Mouse (Mus musculus): ENCODE measurements around the gene Nr1h2. TPM values are rescaled to one million over a fixed set of nuclear protein-coding genes. Genes with fewer than 3 reads are reported as not detected.

Gene Nr1h2
- polyA plus RNA-seq, 1 experiment from 2014 or later: 76.8 TPM

DNA sequence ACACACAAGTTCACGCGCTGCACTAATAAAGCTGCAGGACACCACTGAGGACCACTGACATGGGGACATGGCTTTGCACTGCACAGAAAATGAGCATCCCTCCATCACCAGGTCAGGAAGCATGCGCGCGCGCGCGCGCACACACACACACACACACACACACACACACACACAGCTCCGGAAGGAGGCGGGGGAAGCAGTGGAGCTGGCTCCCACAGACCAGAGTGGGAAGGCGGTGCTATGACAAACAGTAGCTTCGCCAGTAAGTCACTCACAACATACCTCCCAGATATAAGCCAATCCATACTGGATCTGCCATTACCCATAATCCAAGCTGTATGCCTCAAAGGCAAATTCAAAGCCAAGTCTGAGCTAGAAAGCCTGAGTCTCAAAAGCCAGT is 6.7 kb downstream of the Nr1h2 start:
- H3K27me3 ChIP-seq: no peaks in the 10 kb centered on the region
- peak overlapping the region; percentile 85 for H3K4me2 ChIP-seq
- H3K36me3 ChIP-seq: peaks cover 38% of the 10 kb centered on the region
- peaks cover 15% of the 10 kb centered on the region for H3K4me1 ChIP-seq
- 0 out of 2 replicates have a peak overlapping the region, but pooled peaks have one; percentile 57 for H3K9ac ChIP-seq
- no peak for ATAC-seq (replicated peaks; ENCODE audit: low FRiP score)
- WGBS: 92% methylated on average over 13 of the region's 13 CpGs
- H3K27ac ChIP-seq: no peak overlapping the region
- peak overlapping the region; percentile 65 for H3K4me3 ChIP-seq (replicated peaks)
- no peaks in the 10 kb centered on the region for H3K9me3 ChIP-seq (replicated peaks)

DNA sequence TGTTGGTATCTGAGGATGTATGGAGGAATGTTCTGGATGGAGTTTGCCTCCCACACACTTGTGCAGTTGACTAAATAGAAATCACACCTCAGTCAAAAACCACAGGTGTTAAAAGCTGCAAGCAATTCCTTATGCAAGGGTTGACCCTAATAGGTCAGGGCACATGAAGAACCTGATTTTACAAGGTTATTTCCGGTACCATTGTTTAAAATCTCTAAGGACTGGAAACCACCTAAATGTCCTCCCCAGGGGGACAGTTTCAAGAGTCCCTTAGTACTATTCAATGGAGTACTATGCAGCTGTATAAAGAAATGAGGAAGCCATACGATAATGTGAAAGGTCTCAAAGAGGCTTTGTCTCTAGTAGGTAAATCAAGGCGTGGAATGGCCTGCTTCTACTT is 7.5 kb downstream of the Nr1h2 start:
- Histone ChIP-seq H3K27me3 (no peaks in the 10 kb centered on the region), H3K9me3 (replicated peaks) (no peaks in the 10 kb centered on the region), H3K4me1 (peaks cover 15% of the 10 kb centered on the region), H3K9ac (no peak overlapping the region), H3K4me2 (no peak overlapping the region), H3K36me3 (peaks cover 38% of the 10 kb centered on the region), H3K27ac (no peak overlapping the region), H3K4me3 (replicated peaks) (no peak overlapping the region)
- WGBS: 94% methylated on average over 3 of the region's 3 CpGs
- no peak for ATAC-seq (replicated peaks; ENCODE audit: low FRiP score)

DNA sequence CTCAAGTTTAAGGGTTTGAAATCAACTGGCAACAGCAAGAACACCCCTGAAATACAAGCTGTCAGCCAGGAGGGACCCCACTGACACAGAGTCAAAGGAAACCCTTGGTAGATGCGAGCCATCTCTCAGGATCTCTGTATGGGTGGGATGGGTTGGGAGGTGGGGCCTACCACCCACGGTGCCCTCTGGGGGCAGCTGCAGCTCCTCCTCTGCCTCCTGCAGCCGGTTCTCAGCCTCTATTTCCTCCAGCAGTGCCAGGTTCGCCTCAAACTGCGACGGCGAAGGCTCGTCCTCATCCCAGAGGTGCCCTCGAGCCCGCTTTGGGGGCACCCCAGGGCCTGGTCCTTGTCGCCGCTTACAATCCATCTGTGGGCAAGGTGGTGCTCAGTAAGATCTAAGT is 10.7 kb downstream of the Nr1h2 start:
- H3K36me3 ChIP-seq: peaks cover 50% of the 10 kb centered on the region
- H3K27ac ChIP-seq: no peak overlapping the region
- H3K4me3 ChIP-seq (replicated peaks): no peak overlapping the region
- no peaks in the 10 kb centered on the region for H3K9me3 ChIP-seq (replicated peaks)
- no peaks in the 10 kb centered on the region for H3K27me3 ChIP-seq
- H3K4me2 ChIP-seq: no peak overlapping the region
- 77% methylated on average over 12 of the region's 12 CpGs for WGBS
- peaks cover 14% of the 10 kb centered on the region for H3K4me1 ChIP-seq
- ATAC-seq (replicated peaks; ENCODE audit: low FRiP score): no peak
- H3K9ac ChIP-seq: no peak overlapping the region

DNA sequence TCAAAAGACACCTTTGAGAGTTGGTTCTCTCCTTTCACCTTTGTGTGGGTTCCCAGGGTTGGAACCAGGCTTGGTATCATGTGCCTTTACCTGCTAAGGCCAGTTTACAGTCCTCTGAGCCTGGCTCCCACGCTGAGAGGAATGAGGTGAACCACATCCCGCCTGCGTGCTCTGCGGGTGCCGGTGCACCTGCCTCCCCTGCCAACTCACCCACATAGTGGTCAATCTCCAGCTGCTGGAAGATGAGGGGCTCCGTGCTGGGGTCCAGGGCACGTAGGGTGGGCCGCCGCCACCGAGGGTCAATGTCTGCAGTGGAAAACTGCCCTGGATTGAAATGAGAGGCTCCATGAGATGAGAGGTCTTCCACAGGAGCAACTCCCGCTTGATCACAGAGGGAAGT is 11.2 kb downstream of the Nr1h2 start:
- Histone ChIP-seq H3K36me3 (peaks cover 56% of the 10 kb centered on the region), H3K4me3 (replicated peaks) (no peak overlapping the region), H3K4me2 (no peak overlapping the region), H3K27ac (no peak overlapping the region), H3K9ac (no peak overlapping the region), H3K27me3 (no peaks in the 10 kb centered on the region), H3K4me1 (peaks cover 9% of the 10 kb centered on the region), H3K9me3 (replicated peaks) (no peaks in the 10 kb centered on the region)
- WGBS: 94% methylated on average over 11 of the region's 11 CpGs
- ATAC-seq (replicated peaks; ENCODE audit: low FRiP score): no peak

DNA sequence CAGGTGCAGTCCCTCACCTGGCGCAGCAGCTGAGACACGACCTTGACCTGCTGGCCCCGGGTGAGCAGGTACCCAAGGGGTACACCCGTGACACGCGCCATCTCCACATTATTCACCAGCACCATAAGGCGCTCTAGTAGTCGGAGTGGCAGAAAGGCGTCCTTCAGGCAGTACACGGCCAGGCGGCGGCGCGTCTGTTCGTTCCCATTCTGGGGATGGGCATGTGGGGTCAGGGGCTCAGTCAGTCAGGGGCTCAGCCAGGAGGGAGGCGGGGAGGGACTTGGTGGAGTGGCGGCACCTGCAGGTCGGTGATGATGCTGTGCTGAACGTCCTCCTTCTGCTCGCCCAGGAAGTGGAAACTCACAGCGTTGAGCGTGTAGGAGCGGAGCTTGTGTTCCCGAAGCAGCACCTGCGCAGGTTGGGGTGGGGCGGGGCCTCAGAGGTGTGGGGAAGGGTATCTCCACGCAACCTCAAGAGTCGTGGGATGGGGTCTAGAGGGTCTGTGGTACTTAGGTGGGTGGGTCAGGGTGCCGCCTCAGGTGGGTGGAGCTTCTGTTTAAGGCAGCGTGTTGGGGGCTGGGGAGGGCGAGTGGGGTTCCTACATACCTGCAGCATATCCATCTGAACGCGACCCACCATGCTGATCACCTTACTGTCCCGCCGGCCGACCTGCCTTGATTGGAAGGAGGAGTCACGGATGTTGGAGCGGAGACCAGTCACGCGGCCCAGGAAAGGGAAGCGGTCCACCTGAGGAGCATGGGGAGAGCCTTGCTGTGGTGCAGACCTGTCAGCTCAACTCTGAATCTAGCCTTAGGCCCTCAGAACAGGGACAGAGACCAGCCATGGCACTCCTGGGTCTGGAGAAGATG is 14.8 kb downstream of the Nr1h2 start:
- H3K9ac ChIP-seq: no peak overlapping the region
- no peak for ATAC-seq (replicated peaks; ENCODE audit: low FRiP score)
- no peaks in the 10 kb centered on the region for H3K4me1 ChIP-seq
- H3K27ac ChIP-seq: no peak overlapping the region
- H3K27me3 ChIP-seq: no peaks in the 10 kb centered on the region
- H3K9me3 ChIP-seq (replicated peaks): no peaks in the 10 kb centered on the region
- H3K4me3 ChIP-seq (replicated peaks): no peak overlapping the region
- H3K4me2 ChIP-seq: no peak overlapping the region
- 91% methylated on average over 41 of the region's 41 CpGs for WGBS
- peaks cover 90% of the 10 kb centered on the region for H3K36me3 ChIP-seq

DNA sequence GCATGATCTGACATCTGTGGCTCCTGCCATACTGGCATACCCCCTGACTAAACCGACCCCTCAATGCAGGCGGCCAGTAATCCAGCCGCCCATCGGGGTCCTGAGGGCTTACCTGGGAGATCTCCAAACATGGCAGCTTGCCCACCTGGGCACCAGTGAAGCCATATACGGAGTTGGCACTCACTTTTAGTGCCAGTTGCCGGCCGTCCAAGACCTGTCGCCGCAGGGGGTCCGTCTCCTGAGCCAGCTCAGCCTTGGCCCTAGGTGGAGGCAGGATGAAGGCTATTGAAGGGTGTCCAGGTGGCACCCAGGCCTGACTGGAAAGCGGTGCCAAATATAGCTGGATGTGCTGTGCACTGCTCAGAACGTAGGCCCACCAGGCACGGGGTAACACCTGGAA is 16.3 kb downstream of the Nr1h2 start:
- Histone ChIP-seq H3K4me1 (no peaks in the 10 kb centered on the region), H3K4me3 (replicated peaks) (no peak overlapping the region), H3K4me2 (no peak overlapping the region), H3K9me3 (replicated peaks) (no peaks in the 10 kb centered on the region), H3K27me3 (no peaks in the 10 kb centered on the region), H3K27ac (no peak overlapping the region), H3K9ac (no peak overlapping the region), H3K36me3 (peaks cover 99% of the 10 kb centered on the region)
- 91% methylated on average over 13 of the region's 13 CpGs for WGBS
- no peak for ATAC-seq (replicated peaks; ENCODE audit: low FRiP score)

DNA sequence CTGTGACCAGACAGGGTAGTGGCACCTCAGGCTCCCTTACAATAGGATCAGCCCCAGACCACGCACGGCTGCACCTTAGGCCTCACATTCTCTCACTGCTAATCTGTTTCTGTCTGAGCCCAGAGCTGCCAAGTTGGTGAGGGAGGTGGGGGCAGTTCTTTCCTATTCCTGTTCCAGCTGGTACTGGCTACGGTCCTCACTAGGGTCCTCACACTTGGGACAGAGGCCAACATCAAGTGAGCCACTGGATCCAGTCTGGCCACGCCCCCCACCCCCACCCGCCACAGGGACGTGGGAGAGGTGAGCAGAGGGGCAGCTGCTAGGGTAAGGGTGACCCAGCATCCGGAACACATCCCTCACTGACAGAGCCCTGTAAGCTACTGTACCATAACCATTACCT is 16.7 kb downstream of the Nr1h2 start:
- WGBS: 74% methylated on average over 7 of the region's 7 CpGs
- H3K36me3 ChIP-seq: peaks cover 97% of the 10 kb centered on the region
- ATAC-seq (replicated peaks; ENCODE audit: low FRiP score): no peak

DNA sequence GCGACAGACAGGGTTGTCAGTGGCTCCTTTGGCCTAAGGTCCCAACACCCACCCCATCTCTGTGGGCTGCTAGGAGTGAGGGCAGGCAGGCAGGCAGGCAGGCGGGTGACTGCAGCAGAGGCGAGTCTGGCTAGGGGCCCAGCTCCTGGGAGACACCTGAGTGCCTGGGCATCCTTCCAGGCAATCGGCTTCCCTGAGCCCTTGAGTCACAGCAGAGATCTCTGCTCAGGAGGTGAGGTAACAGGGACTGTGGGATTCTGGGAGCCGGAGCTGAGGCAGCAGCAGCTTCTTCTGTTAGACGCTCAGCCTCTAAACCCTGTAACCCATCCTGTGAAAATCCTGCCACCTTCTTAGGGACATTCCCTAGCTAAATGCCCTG is 17.2 kb downstream of the Nr1h2 start:
- Histone ChIP-seq H3K36me3 (peaks cover 93% of the 10 kb centered on the region), H3K27ac (no peak overlapping the region), H3K4me3 (replicated peaks) (no peak overlapping the region), H3K27me3 (no peaks in the 10 kb centered on the region), H3K9me3 (replicated peaks) (no peaks in the 10 kb centered on the region), H3K4me2 (no peak overlapping the region), H3K4me1 (no peaks in the 10 kb centered on the region), H3K9ac (no peak overlapping the region)
- WGBS: 87% methylated on average over 6 of the region's 6 CpGs
- no peak for ATAC-seq (replicated peaks; ENCODE audit: low FRiP score)

More for the DNA sequence above, 16.7 kb downstream of the Nr1h2 start:
- no peaks in the 10 kb centered on the region for H3K9me3 ChIP-seq (replicated peaks)
- no peak overlapping the region for H3K27ac ChIP-seq
- H3K4me2 ChIP-seq: no peak overlapping the region
- H3K9ac ChIP-seq: no peak overlapping the region
- H3K4me3 ChIP-seq (replicated peaks): no peak overlapping the region
- no peaks in the 10 kb centered on the region for H3K27me3 ChIP-seq
- no peaks in the 10 kb centered on the region for H3K4me1 ChIP-seq

DNA sequence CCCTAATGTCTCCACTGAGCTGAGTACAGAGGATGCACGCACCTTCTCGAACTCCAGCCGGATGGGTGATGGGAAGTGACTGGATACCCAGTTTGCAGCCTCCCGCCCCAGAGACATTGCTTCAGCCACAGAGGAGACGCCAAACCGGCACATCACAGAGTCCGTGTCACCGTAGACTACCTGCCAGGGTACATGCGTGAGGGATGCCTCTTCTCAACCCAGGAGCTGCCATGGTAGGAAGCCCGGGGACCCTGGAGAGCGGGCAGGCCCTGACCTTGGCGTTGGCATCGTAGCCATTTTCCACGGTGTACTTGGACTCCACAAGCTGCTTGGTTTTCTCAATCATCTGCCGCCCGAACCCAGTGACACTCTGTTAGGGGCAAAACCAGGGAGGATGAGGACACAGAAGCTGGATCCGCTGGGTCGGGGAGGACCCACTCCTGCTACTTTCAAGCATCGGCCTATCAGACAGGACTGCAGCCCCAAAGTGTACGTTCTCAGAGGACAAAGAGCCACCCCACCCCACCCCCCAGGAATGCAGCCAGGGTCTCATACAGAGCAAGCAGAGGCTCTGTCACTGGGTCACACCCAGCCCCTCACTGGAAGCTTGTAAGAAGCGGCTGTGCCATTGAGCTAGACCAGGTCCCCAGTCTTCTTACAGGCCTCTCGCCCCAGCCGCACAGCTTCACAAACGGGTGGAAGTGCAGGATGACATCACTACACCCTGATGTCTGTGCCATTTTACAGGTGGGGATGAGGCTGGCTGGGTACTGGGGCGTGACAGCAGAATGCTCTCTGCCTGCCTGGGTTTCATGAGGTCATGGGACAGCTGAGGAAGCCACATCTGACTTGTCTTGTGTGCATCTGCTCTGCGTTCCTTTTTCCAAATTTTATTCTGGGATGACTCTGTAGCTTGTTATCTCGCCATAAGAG is 17.8 kb downstream of the Nr1h2 start:
- Histone ChIP-seq H3K27ac (no peak overlapping the region), H3K9ac (no peak overlapping the region), H3K4me2 (no peak overlapping the region), H3K4me3 (replicated peaks) (no peak overlapping the region), H3K9me3 (replicated peaks) (no peaks in the 10 kb centered on the region), H3K4me1 (no peaks in the 10 kb centered on the region), H3K36me3 (peaks cover 87% of the 10 kb centered on the region), H3K27me3 (no peaks in the 10 kb centered on the region)
- WGBS: 89% methylated on average over 27 of the region's 27 CpGs
- no peak for ATAC-seq (replicated peaks; ENCODE audit: low FRiP score)

DNA sequence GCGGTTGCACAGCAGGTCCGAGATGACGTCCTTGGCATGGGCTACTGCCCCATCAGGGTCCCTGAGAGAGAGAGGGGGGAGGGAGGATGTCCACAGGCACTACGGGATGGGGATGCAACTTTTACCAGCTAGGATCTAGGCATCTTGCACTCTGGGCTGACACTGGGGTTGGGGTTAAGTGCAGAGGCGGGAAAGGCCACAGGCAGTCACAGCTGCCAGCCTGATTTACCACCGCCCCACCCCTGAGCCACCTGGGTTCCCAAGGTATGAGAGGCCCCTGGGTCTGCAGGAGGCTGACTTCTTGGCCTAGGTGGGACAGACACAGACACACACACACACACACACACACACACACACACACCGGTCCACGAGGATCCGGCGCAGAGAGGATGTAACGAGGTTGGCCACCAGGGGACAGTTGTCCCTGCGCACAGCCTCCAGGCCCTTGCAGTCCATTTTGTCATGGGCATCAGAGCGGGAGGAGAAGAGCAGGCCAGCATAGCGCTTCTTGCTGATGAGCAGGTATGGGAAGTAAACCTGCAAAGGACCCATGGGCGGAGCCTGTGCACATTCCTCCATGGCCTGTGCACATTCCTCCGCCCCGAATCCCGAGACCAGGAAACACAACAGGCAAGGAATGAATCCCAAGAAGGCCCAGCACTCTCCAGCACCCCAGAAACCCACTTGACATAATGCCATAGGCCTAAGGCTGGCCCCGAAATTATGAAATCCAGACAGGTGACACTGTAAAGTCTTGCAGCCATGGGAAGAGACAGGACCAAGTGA is 18.9 kb downstream of the Nr1h2 start:
- no peaks in the 10 kb centered on the region for H3K27me3 ChIP-seq
- no peaks in the 10 kb centered on the region for H3K9me3 ChIP-seq (replicated peaks)
- H3K27ac ChIP-seq: no peak overlapping the region
- peaks cover 76% of the 10 kb centered on the region for H3K36me3 ChIP-seq
- no peak overlapping the region for H3K4me3 ChIP-seq (replicated peaks)
- 89% methylated on average over 19 of the region's 19 CpGs for WGBS
- no peak for ATAC-seq (replicated peaks; ENCODE audit: low FRiP score)
- no peaks in the 10 kb centered on the region for H3K4me1 ChIP-seq
- no peak overlapping the region for H3K4me2 ChIP-seq
- H3K9ac ChIP-seq: no peak overlapping the region

DNA sequence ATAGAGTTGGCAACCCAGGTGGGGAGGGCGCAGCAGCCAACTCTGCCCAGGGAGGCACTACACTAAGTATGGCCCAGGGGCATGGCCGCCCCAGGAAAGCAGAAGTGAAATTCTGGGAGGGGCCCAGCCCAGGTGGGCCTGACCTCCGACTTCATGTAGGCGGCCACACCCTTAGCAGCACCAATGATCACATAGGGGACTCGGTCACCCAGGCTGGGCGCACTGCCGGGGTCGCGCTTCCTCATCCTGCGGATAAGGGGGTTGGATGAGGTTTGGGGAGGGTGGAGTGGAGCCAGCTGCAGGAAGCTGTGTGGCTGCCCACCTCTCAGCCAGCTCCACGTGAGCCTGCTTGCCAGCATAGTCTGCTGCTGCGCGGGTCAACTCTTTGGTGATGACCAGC is 19.5 kb downstream of the Nr1h2 start:
- H3K4me1 ChIP-seq: no peaks in the 10 kb centered on the region
- no peak overlapping the region for H3K4me3 ChIP-seq (replicated peaks)
- H3K36me3 ChIP-seq: peaks cover 70% of the 10 kb centered on the region
- WGBS: 85% methylated on average over 13 of the region's 13 CpGs
- H3K27ac ChIP-seq: no peak overlapping the region
- no peaks in the 10 kb centered on the region for H3K9me3 ChIP-seq (replicated peaks)
- no peak overlapping the region for H3K4me2 ChIP-seq
- no peak overlapping the region for H3K9ac ChIP-seq
- no peaks in the 10 kb centered on the region for H3K27me3 ChIP-seq
- no peak for ATAC-seq (replicated peaks; ENCODE audit: low FRiP score)

DNA sequence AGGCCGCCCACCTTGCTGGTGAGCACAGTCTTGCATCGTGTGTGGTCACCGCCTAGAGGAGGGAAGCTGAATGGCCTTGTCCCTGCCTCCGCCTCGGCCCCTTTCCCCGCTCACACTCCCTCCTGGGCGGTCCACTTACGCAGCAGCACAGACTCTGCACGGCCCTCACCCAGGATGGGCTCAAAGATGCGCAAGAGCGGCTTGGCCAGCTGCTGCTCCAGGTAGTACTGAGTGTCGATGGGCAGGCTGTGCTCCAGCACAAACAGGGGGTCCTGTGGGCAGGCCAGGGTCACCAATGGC is 20.1 kb downstream of the Nr1h2 start:
- no peak overlapping the region for H3K27ac ChIP-seq
- H3K27me3 ChIP-seq: peaks cover 1% of the 10 kb centered on the region; the same call in 1 of the 2 replicates
- 76% methylated on average over 12 of the region's 12 CpGs for WGBS
- H3K9me3 ChIP-seq (replicated peaks): no peaks in the 10 kb centered on the region
- no peak for ATAC-seq (replicated peaks; ENCODE audit: low FRiP score)
- H3K4me1 ChIP-seq: no peaks in the 10 kb centered on the region
- no peak overlapping the region for H3K4me3 ChIP-seq (replicated peaks)
- no peak overlapping the region for H3K4me2 ChIP-seq
- H3K9ac ChIP-seq: no peak overlapping the region
- H3K36me3 ChIP-seq: peaks cover 64% of the 10 kb centered on the region
